Mouse (Mus musculus): ENCODE results near the gene Irak1. TPM values are rescaled to one million over a fixed set of nuclear protein-coding genes. Genes with fewer than 3 reads are reported as not detected.

The Irak1 gene
- total RNA-seq, 2 experiments from 2014 or later = 46.9 to 59.1 TPM

- peak; percentile 75 to 76 for DNase-seq (ENCODE audit: extremely low spot score in 1 of 2, low spot score in 1 of 2)
Observed at GRCm38 (mm10) chrX:73966248-73967176, 57.2 kb downstream of the Irak1 start, which contains the start of gene Hcfc1. Gene Hcfc1 (minus strand): TSS chrX:73966357.

GRCm38 (mm10) chrX:73965307-73965706, 58.4 kb downstream of the Irak1 start:
- peak; percentile 29 to 59 for DNase-seq (ENCODE audit: extremely low spot score in 1 of 2, low spot score in 1 of 2)

GRCm38 (mm10) chrX:73964363-73964762, 59.4 kb downstream of the Irak1 start:
- DNase-seq (ENCODE audit: extremely low spot score in 1 of 2, low spot score in 1 of 2) = no peak

Small RNA genes within 50 kb of the gene (microRNA-seq; reads per million reads assigned to microRNA genes)
- 9.0 to 9.8 reads per million in 2 experiments for gene Mir5132
- 0.40 to 0.74 reads per million in 2 experiments for gene Mir718

Other genes with a start within 250 kb of the Irak1 start
- gene Srpk3, start 249.5 kb downstream of the Irak1 start, total RNA-seq (2021) = 1 to 10 TPM; 4.3 to 8.7 TPM
- 100 to 1,000 TPM; 189 to 199 TPM for gene Idh3g, start 237.0 kb downstream of the Irak1 start, total RNA-seq (2021)
- 10 to 100 TPM; 88.1 to 97.2 TPM for gene Ssr4, start 236.9 kb downstream of the Irak1 start, total RNA-seq (2021)
- 100 to 1,000 TPM; 101 to 102 TPM for gene Pdzd4, start 198.9 kb downstream of the Irak1 start, total RNA-seq (2021)
- not detected for gene Avpr2, start 131.8 kb downstream of the Irak1 start, total RNA-seq (2021)
- gene L1cam, start 127.8 kb downstream of the Irak1 start, total RNA-seq (2021) = 100 to 1,000 TPM; 125 to 140 TPM
- gene Arhgap4, start 102.0 kb downstream of the Irak1 start, total RNA-seq (2021) = 1 to 10 TPM; 4.7 to 5.8 TPM
- gene Naa10, start 102.0 kb downstream of the Irak1 start, total RNA-seq (2021) = 10 to 100 TPM; 57.6 to 62.8 TPM
- gene Renbp, start 93.1 kb downstream of the Irak1 start, total RNA-seq (2021) = 1 to 10 TPM; 3.6 to 4.2 TPM
- gene Hcfc1, start 57.6 kb downstream of the Irak1 start, total RNA-seq (2021) = 10 to 100 TPM; 65.8 to 80.9 TPM
- under 1 TPM in 1 of 2 experiments, not detected in 1; 0.62 TPM for gene Opn1mw, start 103.5 kb upstream of the Irak1 start, total RNA-seq (2021)
- gene Mecp2, start 111.4 kb upstream of the Irak1 start, total RNA-seq (2021) = 10 to 100 TPM; 75.6 to 88.8 TPM
- gene Tex28, start 143.9 kb upstream of the Irak1 start, total RNA-seq (2021) = not detected
- gene Tktl1, start 153.3 kb upstream of the Irak1 start, total RNA-seq (2021) = under 1 TPM in 1 of 2 experiments, not detected in 1; 0.10 TPM
- 100 to 1,000 TPM in 1 of 2 experiments, 10 to 100 TPM in 1; 82.6 to 124 TPM for gene Flna, start 225.9 kb upstream of the Irak1 start, total RNA-seq (2021)
- 10 to 100 TPM; 35.1 to 36.5 TPM for gene Emd, start 230.8 kb upstream of the Irak1 start, total RNA-seq (2021)
- 100 to 1,000 TPM; 171 TPM for gene Rpl10, start 246.9 kb upstream of the Irak1 start, total RNA-seq (2021)